Mouse (Mus musculus) limb, embryonic 14.5 days (tissue): ENCODE results near the gene Slc12a5. TPM values are rescaled to one million over a fixed set of nuclear protein-coding genes. Genes with fewer than 3 reads are reported as not detected.

Experiments used
- ATAC-seq: fragments of 200-750 bp; cut with Nextera tagmentation; 2 replicates; pipeline ENCODE4 v1.8.0; 2017; ENCODE audit warnings: low read depth, moderate number of reproducible peaks, moderate TSS enrichment; ENCODE audit not compliant: low FRiP score
- DNase-seq: peaks from one replicate; pipeline ENCODE4 v3.0.0-alpha.2; 2015; ENCODE audit warnings: low spot score
- H3K27ac ChIP-seq: fragments of 300-500 bp; sonication (generic); replicated peaks from 2 replicates; pipeline ENCODE4 v1.5.1; 2014; ENCODE audit warnings: low read depth, mild to moderate bottlenecking, low read length, moderate library complexity, mixed read lengths
- H3K27me3 ChIP-seq: fragments of 300-500 bp; sonication (generic); 2 replicates; pipeline ENCODE4 v1.6.1; 2014; ENCODE audit warnings: low read length, mixed read lengths; ENCODE audit not compliant: control insufficient read depth, insufficient read depth
- H3K36me3 ChIP-seq: fragments of 300-500 bp; sonication (generic); 2 replicates; pipeline ENCODE4 v1.6.1; 2014; ENCODE audit warnings: mild to moderate bottlenecking, low read length, moderate library complexity, mixed read lengths; ENCODE audit not compliant: control insufficient read depth, insufficient read depth
- H3K4me1 ChIP-seq: fragments of 300-500 bp; sonication (generic); 2 replicates; pipeline ENCODE4 v1.6.1; 2014; ENCODE audit warnings: antibody characterized with exemption, low read length, mixed read lengths; ENCODE audit not compliant: control insufficient read depth, insufficient read depth
- H3K4me2 ChIP-seq: fragments of 300-500 bp; sonication (generic); replicated peaks from 2 replicates; pipeline ENCODE4 v1.6.1; 2014; ENCODE audit warnings: low read depth, mild to moderate bottlenecking, low read length, moderate library complexity; ENCODE audit not compliant: severe bottlenecking
- H3K4me3 ChIP-seq: fragments of 300-500 bp; sonication (generic); replicated peaks from 2 replicates; pipeline ENCODE4 v1.5.1; 2014; ENCODE audit warnings: low read length
- H3K9ac ChIP-seq: fragments of 300-500 bp; sonication (generic); 2 replicates; pipeline ENCODE4 v1.6.1; 2014; ENCODE audit warnings: mild to moderate bottlenecking, low read depth, low read length, moderate library complexity; ENCODE audit not compliant: severe bottlenecking
- H3K9me3 ChIP-seq: fragments of 300-500 bp; sonication (generic); 2 replicates; pipeline ENCODE4 v1.6.1; 2016; ENCODE audit warnings: low read length; ENCODE audit not compliant: control insufficient read depth
- POLR2A ChIP-seq: fragments of 200-500 bp; IDR thresholded peaks from 2 replicates; pipeline ENCODE4 v1.8.0; 2012; ENCODE audit warnings: inconsistent platforms, mild to moderate bottlenecking, moderate library complexity, borderline replicate concordance; ENCODE audit not compliant: insufficient read depth, insufficient read length; ENCODE audit errors: extremely low read depth
- WGBS: fragments of 180-500 bp; shearing (Covaris S2); extraction: QIAGEN DNeasy Blood & Tissue Kit; methylation state at CpG from one replicate; pipeline ENCODE4 v1.1.7; 2014; 5-methylcytosine and 5-hydroxymethylcytosine counted together
- polyA plus RNA-seq, 2 experiments: library from polyadenylated mRNA; depleted of rRNA in 1 of 2; stranded (reverse) in 1 of 2; unstranded in 1 of 2; fragments of >200 nt; fragmentation: Nextera tagmentation in 1 of 2; extraction: Ambion mirVana in 1 of 2; gene quantifications; 2 replicates each; pipeline versions ENCODE4 v1.2.1 to v1.2.3; 2012 to 2014

Slc12a5 gene
- polyA plus RNA-seq, 2 experiments: 0.72 to 6.9 TPM

DNA sequence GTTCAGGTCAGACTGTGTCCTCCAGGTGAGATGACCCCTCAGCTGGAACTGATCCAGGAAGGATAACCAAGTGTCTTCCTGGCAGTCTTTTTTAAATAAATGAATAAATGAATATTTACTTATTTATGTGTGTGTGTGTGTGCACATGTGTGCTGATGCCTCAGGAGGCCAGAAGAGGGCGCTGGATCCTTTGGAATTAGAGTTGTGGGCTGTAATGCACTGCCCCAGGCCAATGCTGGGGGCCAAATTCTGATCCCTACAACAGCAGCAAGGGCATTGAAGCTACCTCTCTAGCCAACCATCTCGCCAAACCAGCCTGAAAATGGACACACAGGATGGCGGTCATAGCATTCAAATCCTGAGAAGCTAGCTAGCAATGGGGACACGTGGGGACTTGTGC lies 4.9 kb upstream of the Slc12a5 start:
- Histone ChIP-seq H3K36me3 (no peaks in the 10 kb centered on the region), H3K4me2 (no peak overlapping the region), H3K4me3 (no peak overlapping the region), H3K9me3 (no peaks in the 10 kb centered on the region), H3K4me1 (no peaks in the 10 kb centered on the region), H3K27ac (no peak overlapping the region), H3K9ac (no peak overlapping the region), H3K27me3 (peaks cover 23% of the 10 kb centered on the region)
- no peak for DNase-seq
- 65% methylated on average over 4 of the region's 4 CpGs for WGBS
- no peak for TF ChIP-seq POLR2A
- no peak for ATAC-seq

DNA sequence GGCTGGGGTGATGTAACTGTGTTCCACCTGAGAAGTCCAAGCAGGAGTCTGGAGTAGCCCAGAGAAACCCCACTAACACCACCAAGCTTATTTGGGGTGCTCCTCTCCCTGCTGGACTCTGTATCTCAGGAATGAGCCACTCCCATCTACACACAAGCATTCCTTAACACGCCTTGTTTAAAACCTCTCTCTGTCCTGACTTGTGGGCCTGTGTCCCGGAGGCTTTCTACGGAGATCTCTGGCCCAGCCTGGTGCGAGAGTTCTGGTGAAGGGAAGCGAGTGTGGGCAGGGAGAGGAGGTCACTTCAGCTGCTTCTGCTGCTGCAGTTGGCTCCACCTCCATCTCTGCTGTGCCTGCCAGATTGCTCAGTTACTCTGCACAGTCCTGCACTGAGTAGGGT lies 4.4 kb upstream of the Slc12a5 start:
- Histone ChIP-seq H3K36me3 (no peaks in the 10 kb centered on the region), H3K4me1 (no peaks in the 10 kb centered on the region), H3K4me3 (no peak overlapping the region), H3K27me3 (peaks cover 18% of the 10 kb centered on the region), H3K4me2 (no peak overlapping the region), H3K27ac (no peak overlapping the region), H3K9me3 (no peaks in the 10 kb centered on the region), H3K9ac (no peak overlapping the region)
- no peak for DNase-seq
- no peak for ATAC-seq
- WGBS: 54% methylated on average over 5 of the region's 5 CpGs
- no peak for TF ChIP-seq POLR2A

GRCm38 (mm10) chr2:164957548-164958315 lies 2.9 kb upstream of the Slc12a5 start:
- Histone ChIP-seq H3K4me3 (no peak overlapping the region), H3K27ac (no peak overlapping the region), H3K4me2 (no peak overlapping the region), H3K9me3 (no peaks in the 10 kb centered on the region), H3K27me3 (0 out of 2 replicates have a peak, but pooled peaks cover 4% of the 10 kb centered on the region), H3K9ac (no peak overlapping the region), H3K4me1 (no peaks in the 10 kb centered on the region), H3K36me3 (no peaks in the 10 kb centered on the region)
- no peak for ATAC-seq
- DNase-seq: no peak
- no peak for TF ChIP-seq POLR2A
- 71% methylated on average over 9 of the region's 9 CpGs for WGBS

DNA sequence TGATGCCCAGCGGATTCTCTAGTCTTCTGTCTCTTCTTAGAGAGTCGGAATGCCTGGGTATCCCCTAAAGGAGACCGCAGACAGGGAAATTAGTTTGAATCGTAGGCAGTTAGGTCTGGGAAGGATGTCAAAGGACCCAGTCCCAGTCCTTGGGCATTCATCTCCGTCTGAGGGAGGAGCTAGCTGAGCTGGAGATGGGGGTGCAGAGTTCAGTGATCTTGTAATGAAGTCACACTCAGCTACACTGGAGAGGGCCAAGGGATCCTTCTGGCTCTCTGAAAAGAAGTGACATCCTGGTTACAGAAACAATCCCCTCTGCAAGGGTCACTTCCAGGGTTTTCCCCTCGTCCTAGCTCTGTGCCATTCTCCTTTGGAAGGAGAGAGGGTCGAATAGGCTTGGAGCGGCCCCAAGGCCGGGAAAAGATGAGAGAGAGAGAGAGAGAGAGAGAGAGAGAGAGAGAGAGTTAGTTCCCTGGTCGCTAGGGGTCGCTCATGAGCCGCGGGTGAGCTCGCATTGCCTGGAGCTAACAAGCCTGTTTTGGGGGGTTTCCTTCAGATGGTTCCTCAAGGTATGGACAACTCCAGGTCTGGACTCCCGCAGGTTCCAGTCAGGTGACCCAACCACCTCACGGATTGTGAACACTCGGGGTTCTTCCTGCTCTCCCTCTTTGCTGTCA lies 1.0 kb downstream of the Slc12a5 start:
- TF ChIP-seq POLR2A: no peak
- Histone ChIP-seq H3K27me3 (peaks cover 6% of the 10 kb centered on the region), H3K4me2 (peak overlapping the region; percentile 63; the same call in 1 of the 2 replicates), H3K36me3 (no peaks in the 10 kb centered on the region), H3K4me3 (no peak overlapping the region), H3K4me1 (no peaks in the 10 kb centered on the region), H3K9ac (no peak overlapping the region), H3K27ac (no peak overlapping the region), H3K9me3 (no peaks in the 10 kb centered on the region)
- DNase-seq (peak; percentile 18), ATAC-seq (no peak)
- WGBS: 10% methylated on average over 17 of the region's 17 CpGs

GRCm38 (mm10) chr2:164962183-164962580 lies 1.6 kb downstream of the Slc12a5 start:
- DNase-seq: no peak
- ATAC-seq: no peak
- no peaks in the 10 kb centered on the region for H3K36me3 ChIP-seq
- H3K9ac ChIP-seq: no peak overlapping the region
- no peaks in the 10 kb centered on the region for H3K9me3 ChIP-seq
- peaks cover 11% of the 10 kb centered on the region for H3K27me3 ChIP-seq
- no peak overlapping the region for H3K27ac ChIP-seq
- WGBS: 48% methylated on average over 7 of the region's 7 CpGs
- H3K4me1 ChIP-seq: no peaks in the 10 kb centered on the region
- no peak overlapping the region for H3K4me3 ChIP-seq
- no peak for TF ChIP-seq POLR2A
- H3K4me2 ChIP-seq: no peak overlapping the region
